Mouse (Mus musculus) adrenal gland (tissue): ENCODE measurements around the gene 6330403K07Rik.

Source experiments
- intact Hi-C: fragments of 180-260 bp; cut with DNase I; formaldehyde crosslinking; loops from one replicate; pipeline ENCODE4 v1.15.1; 2025
- long read RNA-seq, 2 experiments: library from polyadenylated mRNA; unstranded; transcript quantifications; one replicate each; pipeline ENCODE4 v2.0.0; 2020; ENCODE audit warnings: borderline replicate concordance in 1 of 2; ENCODE audit not compliant: insufficient replicate concordance in 1 of 2

The 6330403K07Rik gene
- long read RNA-seq, experiment 1, transcript 6330403K07Rik-201 (2 exons, 1,494 nt) = major isoform, 15 of 15 reads
- long read RNA-seq, experiment 1, partial matches to known transcripts = 0 of 15 reads
- long read RNA-seq, experiment 1, other reads (novel, unspliced or antisense) = 0 of 15 reads
- long read RNA-seq, experiment 2, transcript 6330403K07Rik-201 (2 exons, 1,494 nt) = major isoform, 11 of 11 reads
- long read RNA-seq, experiment 2, partial matches to known transcripts = 0 of 11 reads
- long read RNA-seq, experiment 2, other reads (novel, unspliced or antisense) = 0 of 11 reads

GRCm38 (mm10) chr11:71033163-71033761 is at the start of gene 6330403K07Rik:
TSS of gene 6330403K07Rik (minus strand) at chr11:71033513.
- intact Hi-C loops = no loop called here

- intact Hi-C loops = no loop called here
These were observed 43.0 kb upstream of the 6330403K07Rik start for GRCm38 (mm10) chr11:71076342-71076741.

GRCm38 (mm10) chr11:71052554-71052953 is 19.2 kb upstream of the 6330403K07Rik start:
- intact Hi-C loops = loop anchor here (5.0 kb wide), 1 partner anchor 70 kb away; the partner anchor contains the start of gene C1qbp

- intact Hi-C loops = no loop called here
These were observed 6.4 kb upstream of the 6330403K07Rik start for GRCm38 (mm10) chr11:71039526-71040298.

GRCm38 (mm10) chr11:71032491-71033162 is 686 bp downstream of the 6330403K07Rik start:
- intact Hi-C loops = no loop called here

- intact Hi-C loops = no loop called here
These were observed 1.2 kb downstream of the 6330403K07Rik start for GRCm38 (mm10) chr11:71032070-71032469.

- intact Hi-C loops = no loop called here
These were observed 3.8 kb downstream of the 6330403K07Rik start for GRCm38 (mm10) chr11:71029403-71030118.

- intact Hi-C loops = no loop called here
These were observed 5.0 kb downstream of the 6330403K07Rik start for GRCm38 (mm10) chr11:71028280-71028679.

GRCm38 (mm10) chr11:71019201-71020068 is 13.9 kb downstream of the 6330403K07Rik start, which contains the start of the genes Mis12 and Derl2:
TSS of gene Mis12 (plus strand) at chr11:71019611.
TSS of gene Derl2 (minus strand) at chr11:71019841.
- intact Hi-C loops = no loop called here

- intact Hi-C loops = no loop called here
These were observed 14.7 kb downstream of the 6330403K07Rik start for GRCm38 (mm10) chr11:71018416-71019200.

- intact Hi-C loops = no loop called here
These were observed 16.3 kb downstream of the 6330403K07Rik start for GRCm38 (mm10) chr11:71017051-71017450.

GRCm38 (mm10) chr11:71012743-71013142 is 20.6 kb downstream of the 6330403K07Rik start:
- intact Hi-C loops = no loop called here

GRCm38 (mm10) chr11:71008321-71008720 is 25.0 kb downstream of the 6330403K07Rik start:
- intact Hi-C loops = no loop called here

GRCm38 (mm10) chr11:71007831-71008230 is 25.5 kb downstream of the 6330403K07Rik start:
- intact Hi-C loops = no loop called here

GRCm38 (mm10) chr11:71007026-71007425 is 26.3 kb downstream of the 6330403K07Rik start:
- intact Hi-C loops = no loop called here

- intact Hi-C loops = no loop called here
These were observed 28.3 kb downstream of the 6330403K07Rik start for GRCm38 (mm10) chr11:71005046-71005445.

- intact Hi-C loops = no loop called here
These were observed 29.0 kb downstream of the 6330403K07Rik start, which contains the start of gene Dhx33 for GRCm38 (mm10) chr11:71004316-71004773. TSS of gene Dhx33 (minus strand) at chr11:71004437.

- intact Hi-C loops = no loop called here
These were observed 29.6 kb downstream of the 6330403K07Rik start for GRCm38 (mm10) chr11:71003611-71004315.
